Mouse (Mus musculus): Measurements from ENCODE around the gene Dut. TPM values are rescaled to one million over a fixed set of nuclear protein-coding genes. Genes with fewer than 3 reads are reported as not detected.

Dut gene
- polyA plus RNA-seq, 1 experiment from 2014 or later, result 114 TPM

GRCm38 (mm10) chr2:125282334-125283206 is 35.6 kb downstream of the Dut start:
- no peaks in the 10 kb centered on the region for H3K27me3 ChIP-seq
- in situ Hi-C loops (cut with MboI; ENCODE audit: low pct_unique_long_range_greater_than_20kb), result no loop called here
- CTCF ChIA-PET, result interaction anchor here (2.0 kb wide), 1 partner anchor 322 kb away, joined by 6 read pairs; no protein-coding TSS in a partner anchor
- ATAC-seq (no peak), DNase-seq (ENCODE audit: low read depth, low spot score) (no peak)
- TF ChIP-seq CTCF (IDR thresholded peaks at IDR 0.05), result no peak
- POLR2A ChIA-PET, result interaction anchor here (0.5 kb wide), 1 partner anchor 331 kb away, joined by 5 read pairs; no protein-coding TSS in a partner anchor

GRCm38 (mm10) chr2:125285777-125286176 is 38.8 kb downstream of the Dut start:
- in situ Hi-C loops (cut with MboI; ENCODE audit: low pct_unique_long_range_greater_than_20kb), result no loop called here
- no peaks in the 10 kb centered on the region for H3K27me3 ChIP-seq
- ChIA-PET POLR2A (no interaction called here), CTCF (interaction anchor here (0.9 to 1.6 kb wide), 4 partner anchors 14 to 319 kb away, joined by 3 to 4 read pairs (median 3); no protein-coding TSS in a partner anchor)
- no peak for TF ChIP-seq CTCF (IDR thresholded peaks at IDR 0.05)
- no peak for DNase-seq (ENCODE audit: low read depth, low spot score)
- ATAC-seq, result no peak

- no peak for DNase-seq (ENCODE audit: low read depth, low spot score)
- no peak for ATAC-seq
- CTCF ChIA-PET, result interaction anchor here (1.1 kb wide), 1 partner anchor 14 kb away, joined by 4 read pairs; no protein-coding TSS in a partner anchor
- POLR2A ChIA-PET, result no interaction called here
- in situ Hi-C loops (cut with MboI; ENCODE audit: low pct_unique_long_range_greater_than_20kb), result no loop called here
- no peak for TF ChIP-seq CTCF (IDR thresholded peaks at IDR 0.05)
- H3K27me3 ChIP-seq, result no peaks in the 10 kb centered on the region
These were observed 43.4 kb downstream of the Dut start for GRCm38 (mm10) chr2:125290197-125290965.

GRCm38 (mm10) chr2:125291101-125291500 is 44.1 kb downstream of the Dut start:
- DNase-seq (ENCODE audit: low read depth, low spot score), result no peak
- POLR2A ChIA-PET, result no interaction called here
- no peak for ATAC-seq
- in situ Hi-C loops (cut with MboI; ENCODE audit: low pct_unique_long_range_greater_than_20kb), result no loop called here
- TF ChIP-seq CTCF (IDR thresholded peaks at IDR 0.05), result no peak
- CTCF ChIA-PET, result no interaction called here
- no peaks in the 10 kb centered on the region for H3K27me3 ChIP-seq

GRCm38 (mm10) chr2:125292616-125293015 is 45.6 kb downstream of the Dut start:
- ATAC-seq, result no peak
- in situ Hi-C loops (cut with MboI; ENCODE audit: low pct_unique_long_range_greater_than_20kb), result no loop called here
- CTCF ChIA-PET, result interaction anchor here (1.0 kb wide), 1 partner anchor 185 kb away, joined by 3 read pairs; no protein-coding TSS in a partner anchor

GRCm38 (mm10) chr2:125293969-125294491 is 47.0 kb downstream of the Dut start:
- no peaks in the 10 kb centered on the region for H3K27me3 ChIP-seq
- ChIA-PET POLR2A (interaction anchor here (0.5 kb wide), 1 partner anchor 34 kb away, joined by 3 read pairs; no protein-coding TSS in a partner anchor), CTCF (no interaction called here)
- DNase-seq (ENCODE audit: low read depth, low spot score), result peak; percentile 59
- ATAC-seq, result no peak
- in situ Hi-C loops (cut with MboI; ENCODE audit: low pct_unique_long_range_greater_than_20kb), result no loop called here
- no peak for TF ChIP-seq CTCF (IDR thresholded peaks at IDR 0.05)

More at GRCm38 (mm10) chr2:125292616-125293015, 45.6 kb downstream of the Dut start:
- DNase-seq (ENCODE audit: low read depth, low spot score), result no peak
- no peaks in the 10 kb centered on the region for H3K27me3 ChIP-seq
- TF ChIP-seq CTCF (IDR thresholded peaks at IDR 0.05), result no peak
- POLR2A ChIA-PET, result no interaction called here

- in situ Hi-C loops (cut with MboI; ENCODE audit: low pct_unique_long_range_greater_than_20kb), result no loop called here
- DNase-seq (ENCODE audit: low read depth, low spot score), result no peak
These were observed 48.5 kb downstream of the Dut start for GRCm38 (mm10) chr2:125295526-125295925.

GRCm38 (mm10) chr2:125298841-125299240 is 51.9 kb downstream of the Dut start:
- ATAC-seq, result no peak
- in situ Hi-C loops (cut with MboI; ENCODE audit: low pct_unique_long_range_greater_than_20kb), result no loop called here
- POLR2A ChIA-PET, result no interaction called here
- TF ChIP-seq CTCF (IDR thresholded peaks at IDR 0.05), result no peak
- no peaks in the 10 kb centered on the region for H3K27me3 ChIP-seq
- CTCF ChIA-PET, result interaction anchor here (1.0 kb wide), 1 partner anchor 19 kb away, joined by 3 read pairs; no protein-coding TSS in a partner anchor
- no peak for DNase-seq (ENCODE audit: low read depth, low spot score)

More at GRCm38 (mm10) chr2:125295526-125295925, 48.5 kb downstream of the Dut start:
- ChIA-PET POLR2A (no interaction called here), CTCF (no interaction called here)
- no peaks in the 10 kb centered on the region for H3K27me3 ChIP-seq
- no peak for ATAC-seq
- TF ChIP-seq CTCF (IDR thresholded peaks at IDR 0.05), result no peak

GRCm38 (mm10) chr2:125301877-125302624 is 55.1 kb downstream of the Dut start:
- no peak for TF ChIP-seq CTCF (IDR thresholded peaks at IDR 0.05)
- POLR2A ChIA-PET, result no interaction called here
- ATAC-seq, result peak; percentile 87
- no peaks in the 10 kb centered on the region for H3K27me3 ChIP-seq
- peak; percentile 97 for DNase-seq (ENCODE audit: low read depth, low spot score)
- CTCF ChIA-PET, result interaction anchor here (1.1 kb wide), 1 partner anchor 43 kb away, joined by 3 read pairs; no protein-coding TSS in a partner anchor
- in situ Hi-C loops (cut with MboI; ENCODE audit: low pct_unique_long_range_greater_than_20kb), result no loop called here

GRCm38 (mm10) chr2:125302625-125302924 is 55.6 kb downstream of the Dut start:
- ChIA-PET POLR2A (no interaction called here), CTCF (interaction anchor here (1.1 kb wide), 1 partner anchor 43 kb away, joined by 3 read pairs; no protein-coding TSS in a partner anchor)
- H3K27me3 ChIP-seq, result no peaks in the 10 kb centered on the region
- ATAC-seq (no peak), DNase-seq (ENCODE audit: low read depth, low spot score) (no peak)
- in situ Hi-C loops (cut with MboI; ENCODE audit: low pct_unique_long_range_greater_than_20kb), result no loop called here
- TF ChIP-seq CTCF (IDR thresholded peaks at IDR 0.05), result no peak

All from Patski (cell line).